Mouse (Mus musculus) CD4-positive naive resting alpha-beta T cell, adult 76 days (primary cell): Measurements from ENCODE around the gene Ptger4. TPM values are rescaled to one million over a fixed set of nuclear protein-coding genes. Genes with fewer than 3 reads are reported as not detected.

ENCODE experiments used
- total RNA-seq: library from RNA; stranded (reverse); gene quantifications from one replicate; pipeline ENCODE4 v1.2.4, GENCODE M21; 2023

The Ptger4 gene
- total RNA-seq, result 54.7 TPM

GRCm38 (mm10) chr15:5243959-5244905 is at the start of gene Ptger4:
Gene Ptger4, minus strand, starts transcription at chr15:5244187.

GRCm38 (mm10) chr15:5185366-5186292 is 58.4 kb downstream of the Ptger4 start, which contains the start of gene Ttc33:
Gene Ttc33, plus strand, starts transcription at chr15:5185525.

Other genes starting within 250 kb of the Ptger4 start
- gene C7, start 180.4 kb downstream of the Ptger4 start, total RNA-seq, result not detected
- gene Card6, start 135.6 kb downstream of the Ptger4 start, total RNA-seq, result 108 TPM
- 1,176 TPM for gene Rpl37, start 127.5 kb downstream of the Ptger4 start, total RNA-seq
- 19.7 TPM for gene Prkaa1, start 100.3 kb downstream of the Ptger4 start, total RNA-seq
- gene Ttc33, start 58.7 kb downstream of the Ptger4 start, total RNA-seq, result 20.4 TPM